Mouse (Mus musculus) liver, embryonic 14.5 days (tissue): ENCODE measurements around the gene Cntnap2. TPM values are rescaled to one million over a fixed set of nuclear protein-coding genes. Genes with fewer than 3 reads are reported as not detected.

Source experiments
- ATAC-seq: fragments of 200-750 bp; cut with Nextera tagmentation; 2 replicates; pipeline ENCODE4 v1.8.0; 2017; ENCODE audit warnings: moderate number of reproducible peaks, mild to moderate bottlenecking, moderate library complexity; ENCODE audit not compliant: insufficient read depth
- DNase-seq, 3 experiments: peaks; one replicate each; pipeline ENCODE4 v3.0.0-alpha.2; 2012 to 2013; ENCODE audit warnings: low read depth in 3 of 3, low spot score in 3 of 3
- H3K27ac ChIP-seq: fragments of 300-500 bp; sonication (generic); 2 replicates; pipeline ENCODE4 v1.5.1; 2014; ENCODE audit warnings: moderate library complexity, mild to moderate bottlenecking, control low read depth, inconsistent platforms
- H3K27me3 ChIP-seq: fragments of 300-500 bp; sonication (generic); 2 replicates; pipeline ENCODE4 v1.6.1; 2014; ENCODE audit warnings: mild to moderate bottlenecking, low read length, moderate library complexity; ENCODE audit not compliant: control insufficient read depth, insufficient read depth
- H3K36me3 ChIP-seq: fragments of 300-500 bp; sonication (generic); replicated peaks from 2 replicates; pipeline ENCODE4 v1.6.1; 2014; ENCODE audit warnings: low read depth; ENCODE audit not compliant: control insufficient read depth, insufficient read depth
- H3K4me1 ChIP-seq, 2 experiments: fragments of 200-500 bp in 1 of 2; fragments of 300-500 bp in 1 of 2; sonication (generic) in 1 of 2; replicated peaks; 2 replicates each; pipeline ENCODE4 v1.6.1; 2012 to 2014; ENCODE audit warnings: antibody characterized with exemption in 1 of 2, inconsistent platforms in 1 of 2, low read length in 1 of 2; ENCODE audit not compliant: control insufficient read depth in 2 of 2, insufficient read depth in 2 of 2
- H3K4me2 ChIP-seq: fragments of 300-500 bp; sonication (generic); 2 replicates; pipeline ENCODE4 v1.6.1; 2014; ENCODE audit warnings: low read depth, mild to moderate bottlenecking, control low read depth, moderate library complexity
- H3K4me3 ChIP-seq, 2 experiments: fragments of 200-500 bp in 1 of 2; fragments of 300-500 bp in 1 of 2; sonication (generic) in 1 of 2; 2 replicates each; pipeline ENCODE4 v1.5.1; 2012 to 2014; ENCODE audit warnings: low read depth in 2 of 2, low read length in 2 of 2, mild to moderate bottlenecking in 2 of 2, control low read depth in 1 of 2, inconsistent platforms in 1 of 2, moderate library complexity in 1 of 2; ENCODE audit not compliant: insufficient read depth in 1 of 2
- H3K9ac ChIP-seq: fragments of 300-500 bp; sonication (generic); replicated peaks from 2 replicates; pipeline ENCODE4 v1.6.1; 2014; ENCODE audit warnings: mild to moderate bottlenecking, control low read depth, moderate library complexity
- H3K9me3 ChIP-seq: fragments of 300-500 bp; sonication (generic); 2 replicates; pipeline ENCODE4 v1.6.1; 2016; ENCODE audit warnings: low read length, mixed read lengths; ENCODE audit not compliant: control insufficient read depth
- CTCF ChIP-seq: IDR thresholded peaks from 2 replicates; pipeline ENCODE4 v1.5.1; 2016; ENCODE audit warnings: antibody characterized with exemption, low read depth, control low read depth
- EP300 ChIP-seq: IDR thresholded peaks from 2 replicates; pipeline ENCODE4 v1.6.1; 2016; ENCODE audit warnings: antibody characterized with exemption, low read depth
- WGBS: fragments of 180-500 bp; shearing (Covaris S2); extraction: QIAGEN DNeasy Blood & Tissue Kit; methylation state at CpG from one replicate; pipeline ENCODE4 v1.1.7; 2014; ENCODE audit not compliant: insufficient replicate concordance; 5-methylcytosine and 5-hydroxymethylcytosine counted together
- polyA plus RNA-seq, 2 experiments: library from polyadenylated mRNA; depleted of rRNA in 1 of 2; stranded (reverse) in 1 of 2; unstranded in 1 of 2; fragments of >200 nt; fragmentation: Nextera tagmentation in 1 of 2; extraction: Ambion mirVana in 1 of 2; gene quantifications; 2 replicates each; pipeline versions ENCODE4 v1.2.1 to v1.2.3; 2012 to 2014

Cntnap2 gene
- polyA plus RNA-seq, 2 experiments, result 0.38 to 0.39 TPM

DNA sequence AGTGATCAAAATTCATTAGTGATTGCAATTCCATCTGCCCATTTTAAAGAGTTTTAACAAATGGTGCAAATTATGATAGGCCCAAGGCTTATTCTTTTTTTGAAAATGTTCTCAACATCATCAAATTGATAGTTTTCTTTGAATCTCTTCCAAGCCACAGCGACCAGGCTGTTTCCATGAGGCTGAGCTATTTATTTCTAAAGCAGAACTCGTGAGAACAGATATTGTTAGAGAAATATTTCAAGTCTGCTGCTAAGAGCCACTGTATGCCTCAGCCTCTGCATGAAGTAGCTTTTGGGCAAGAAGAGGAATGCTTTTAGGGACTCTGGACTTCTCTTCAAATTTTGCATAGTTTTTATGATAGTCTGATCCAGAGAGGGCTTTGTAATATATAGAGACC, 1972.2 kb downstream of the Cntnap2 start:
- Histone ChIP-seq H3K9me3 (no peaks in the 10 kb centered on the region), H3K27me3 (no peaks in the 10 kb centered on the region), H3K27ac (no peak overlapping the region), H3K4me3 (no peak overlapping the region), H3K36me3 (no peaks in the 10 kb centered on the region), H3K4me1 (no peaks in the 10 kb centered on the region), H3K9ac (no peak overlapping the region), H3K4me2 (no peak overlapping the region)
- TF ChIP-seq CTCF (no peak), EP300 (no peak)
- DNase-seq (no peak), ATAC-seq (no peak)
- 36% methylated on average over 2 of the region's 2 CpGs for WGBS

DNA sequence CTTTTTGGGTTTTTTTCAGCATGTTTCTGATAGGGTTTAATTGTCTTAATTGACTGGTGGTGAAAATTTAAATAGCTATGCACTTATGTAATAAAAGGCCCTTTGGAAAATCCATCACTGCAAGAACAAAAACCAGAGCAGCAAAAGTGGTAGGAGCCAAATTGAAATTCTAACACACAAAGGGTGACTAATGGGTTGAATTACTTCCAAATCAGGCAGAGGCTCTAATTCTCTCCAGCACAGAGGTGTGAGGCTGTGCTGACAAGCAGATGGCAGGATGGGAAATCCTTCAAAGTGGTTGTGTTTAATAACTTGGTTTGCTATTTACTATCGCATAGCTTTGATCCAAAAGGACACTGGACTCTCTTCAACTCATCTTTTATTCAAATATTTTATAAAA, 1983.4 kb downstream of the Cntnap2 start:
- no peaks in the 10 kb centered on the region for H3K36me3 ChIP-seq
- 55% methylated on average over 1 of the region's 1 CpGs for WGBS
- TF ChIP-seq CTCF (no peak), EP300 (no peak)
- H3K4me3 ChIP-seq, result no peak overlapping the region
- no peak overlapping the region for H3K27ac ChIP-seq
- no peak overlapping the region for H3K4me2 ChIP-seq
- DNase-seq (no peak), ATAC-seq (no peak)
- H3K27me3 ChIP-seq, result no peaks in the 10 kb centered on the region
- H3K9ac ChIP-seq, result no peak overlapping the region
- H3K9me3 ChIP-seq, result no peaks in the 10 kb centered on the region
- no peaks in the 10 kb centered on the region for H3K4me1 ChIP-seq

DNA sequence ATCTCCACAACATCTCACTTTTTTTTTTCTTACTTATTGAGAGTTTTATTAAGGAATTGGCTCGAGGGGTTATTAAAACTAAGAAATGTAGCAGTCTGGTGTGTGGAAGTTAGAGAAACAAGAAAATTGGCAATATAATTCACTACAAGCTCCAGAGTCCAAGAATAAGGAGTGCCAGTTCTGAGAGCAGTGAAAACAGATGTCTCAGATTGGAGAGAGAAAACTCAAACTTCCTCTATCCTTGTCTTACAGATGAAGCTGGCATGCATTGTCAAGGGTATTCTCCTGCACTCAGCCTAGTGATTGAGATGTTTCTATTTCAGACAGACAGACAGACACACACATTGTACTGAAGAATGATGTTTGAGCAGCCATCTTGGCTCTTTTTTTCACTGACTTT, 1984.4 kb downstream of the Cntnap2 start:
- H3K27ac ChIP-seq, result no peak overlapping the region
- no peaks in the 10 kb centered on the region for H3K27me3 ChIP-seq
- H3K4me3 ChIP-seq, result no peak overlapping the region
- DNase-seq, result no peak
- no peak overlapping the region for H3K4me2 ChIP-seq
- H3K36me3 ChIP-seq, result no peaks in the 10 kb centered on the region
- no peak for TF ChIP-seq EP300
- no peak for TF ChIP-seq CTCF
- H3K9me3 ChIP-seq, result no peaks in the 10 kb centered on the region
- ATAC-seq, result no peak
- WGBS, result 50% methylated on average over 1 of the region's 1 CpGs
- H3K4me1 ChIP-seq, result no peaks in the 10 kb centered on the region
- H3K9ac ChIP-seq, result no peak overlapping the region

DNA sequence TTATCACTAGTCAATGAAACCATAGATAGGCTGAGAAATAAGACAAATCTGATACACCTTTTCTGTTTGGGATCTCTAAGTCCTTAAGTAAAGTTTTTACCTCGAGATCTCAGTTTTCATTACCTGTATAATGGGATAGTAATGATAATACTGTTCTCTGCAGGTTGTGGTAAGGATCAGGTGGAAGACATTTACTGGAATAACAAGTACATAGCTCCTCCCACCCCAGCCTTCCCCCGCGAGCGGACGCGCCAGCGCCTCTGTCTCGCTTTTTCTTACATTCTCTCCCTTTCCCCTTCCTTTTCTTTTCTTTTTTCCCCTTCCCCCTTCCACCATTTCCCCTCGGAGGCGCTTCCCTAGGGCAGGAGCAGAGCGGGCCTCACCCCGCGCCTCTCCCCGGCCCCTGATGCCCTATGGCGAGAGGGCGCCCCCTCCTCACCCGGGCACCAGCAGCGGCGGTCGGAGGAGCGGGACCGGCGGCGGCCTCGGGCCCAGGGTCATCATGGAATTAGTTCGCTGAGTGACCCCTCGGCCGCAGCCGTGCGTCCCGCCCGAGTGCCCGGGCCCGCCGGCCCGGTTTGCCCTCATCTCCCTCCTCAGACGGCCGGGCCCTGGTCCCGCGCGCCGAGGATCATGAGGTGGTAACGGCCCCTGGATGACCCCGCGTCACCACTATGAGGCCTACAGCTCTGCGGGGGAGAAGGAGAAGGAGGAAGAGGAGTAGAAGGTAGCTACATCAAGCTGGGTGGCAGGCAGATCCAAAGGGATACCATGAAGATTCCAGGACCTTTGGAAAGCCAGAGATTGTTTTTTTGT, 1985.4 kb downstream of the Cntnap2 start:
- no peak overlapping the region for H3K4me3 ChIP-seq
- ATAC-seq, result no peak
- WGBS, result 4% methylated on average over 46 of the region's 46 CpGs

DNA sequence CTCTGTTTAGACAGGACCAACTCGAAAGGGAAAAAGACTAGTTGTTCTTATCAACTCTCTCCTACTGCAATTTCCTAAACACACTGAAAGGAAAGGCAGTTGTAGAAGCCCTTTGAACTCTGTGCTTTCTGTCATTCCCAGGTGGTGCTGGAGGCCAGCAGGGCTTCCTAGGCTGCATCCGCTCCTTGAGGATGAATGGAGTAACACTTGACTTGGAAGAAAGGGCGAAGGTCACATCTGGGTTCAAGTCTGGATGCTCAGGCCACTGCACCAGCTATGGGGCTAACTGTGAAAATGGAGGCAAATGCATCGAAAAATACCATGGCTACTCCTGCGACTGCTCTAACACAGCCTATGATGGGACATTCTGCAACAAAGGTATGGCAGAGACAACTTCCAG, 1989.9 kb downstream of the Cntnap2 start:
- DNase-seq (no peak), ATAC-seq (no peak)
- Histone ChIP-seq H3K9ac (no peak overlapping the region), H3K9me3 (no peaks in the 10 kb centered on the region), H3K4me1 (no peaks in the 10 kb centered on the region), H3K4me2 (no peak overlapping the region), H3K27ac (no peak overlapping the region), H3K36me3 (no peaks in the 10 kb centered on the region), H3K4me3 (no peak overlapping the region), H3K27me3 (no peaks in the 10 kb centered on the region)
- TF ChIP-seq CTCF (no peak), EP300 (no peak)
- 45% methylated on average over 5 of the region's 5 CpGs for WGBS

More for the DNA sequence above, 1985.4 kb downstream of the Cntnap2 start:
- Histone ChIP-seq H3K4me2 (peak overlapping the region; percentile 39), H3K36me3 (no peaks in the 10 kb centered on the region), H3K9ac (no peak overlapping the region), H3K27me3 (no peaks in the 10 kb centered on the region), H3K9me3 (no peaks in the 10 kb centered on the region), H3K4me1 (no peaks in the 10 kb centered on the region), H3K27ac (no peak overlapping the region)
- no peak for DNase-seq
- TF ChIP-seq EP300 (no peak), CTCF (no peak)
